Mouse (Mus musculus): ENCODE measurements at regions not wholly inside any gene's neighbourhood (a gene's known extent, or its start where the extent isn't known, plus 50 kb on each side); places are given as distances from the start of the nearest gene placed in this dataset.

DNA sequence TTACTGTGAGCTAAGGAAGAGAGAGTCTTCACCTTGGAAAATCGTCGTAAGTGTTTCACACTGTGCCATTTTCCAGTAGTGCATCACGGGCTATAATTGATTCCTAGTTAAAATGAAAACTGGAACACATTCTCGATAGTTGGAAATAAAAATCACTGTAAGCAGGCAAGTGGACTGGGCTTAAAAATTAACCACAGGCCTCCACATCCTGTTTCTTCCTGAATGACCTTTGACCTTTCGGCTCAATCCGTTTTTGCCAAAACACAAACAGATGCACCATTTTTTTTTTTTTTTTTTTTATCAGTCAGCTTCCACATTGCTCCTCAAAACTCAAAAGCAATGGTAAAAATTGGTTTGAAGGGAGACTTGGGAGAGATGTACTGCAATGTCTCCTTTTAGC, 834.4 kb upstream of the Sox9 start:
- no peaks in the 10 kb centered on the region for H3K27me3 ChIP-seq (ENCODE audit: insufficient read depth, low read length)
- WGBS: 82% methylated on average over 6 of the region's 6 CpGs
- no peak overlapping the region for H3K4me3 ChIP-seq (ENCODE audit: low read depth, low read length)
- H3K4me2 ChIP-seq: no peak overlapping the region
- H3K4me1 ChIP-seq (ENCODE audit: insufficient read depth): peaks cover 5% of the 10 kb centered on the region; the same call in 1 of the 2 replicates
- DNase-seq: no peak
- no peak overlapping the region for H3K9ac ChIP-seq
- H3K36me3 ChIP-seq (ENCODE audit: insufficient read depth): no peaks in the 10 kb centered on the region
- no peaks in the 10 kb centered on the region for H3K9me3 ChIP-seq (ENCODE audit: low read depth, low read length)
- no peak for ATAC-seq (ENCODE audit: insufficient read depth)
- TF ChIP-seq CTCF (IDR thresholded peaks at IDR 0.05; ENCODE audit: low read depth): no peak
- H3K27ac ChIP-seq (ENCODE audit: low read depth): no peak overlapping the region

GRCm38 (mm10) chr11:111953421-111953820, 828.6 kb upstream of the Sox9 start:
- H3K9me3 ChIP-seq (ENCODE audit: low read depth, low read length): no peaks in the 10 kb centered on the region
- H3K9ac ChIP-seq: no peak overlapping the region
- peak; percentile 74 for DNase-seq
- H3K27ac ChIP-seq (ENCODE audit: low read depth): no peak overlapping the region
- no peak overlapping the region for H3K4me3 ChIP-seq (ENCODE audit: low read depth, low read length)
- ATAC-seq (ENCODE audit: insufficient read depth): peak; percentile 89
- no peaks in the 10 kb centered on the region for H3K36me3 ChIP-seq (ENCODE audit: insufficient read depth)
- no peaks in the 10 kb centered on the region for H3K27me3 ChIP-seq (ENCODE audit: insufficient read depth, low read length)
- 40% methylated on average over 5 of the region's 5 CpGs for WGBS
- H3K4me1 ChIP-seq (ENCODE audit: insufficient read depth): no peaks in the 10 kb centered on the region
- no peak for TF ChIP-seq CTCF (IDR thresholded peaks at IDR 0.05; ENCODE audit: low read depth)
- H3K4me2 ChIP-seq: no peak overlapping the region

GRCm38 (mm10) chr11:111957721-111958287, 824.2 kb upstream of the Sox9 start:
- Histone ChIP-seq H3K9ac (no peak overlapping the region), H3K27me3 (ENCODE audit: insufficient read depth, low read length) (no peaks in the 10 kb centered on the region), H3K27ac (ENCODE audit: low read depth) (no peak overlapping the region), H3K36me3 (ENCODE audit: insufficient read depth) (no peaks in the 10 kb centered on the region), H3K4me1 (ENCODE audit: insufficient read depth) (no peaks in the 10 kb centered on the region), H3K4me3 (ENCODE audit: low read depth, low read length) (no peak overlapping the region), H3K4me2 (no peak overlapping the region), H3K9me3 (ENCODE audit: low read depth, low read length) (no peaks in the 10 kb centered on the region)
- ATAC-seq (ENCODE audit: insufficient read depth): peak; percentile 47; the same call in 1 of the 2 replicates
- DNase-seq: peak; percentile 60
- TF ChIP-seq CTCF (IDR thresholded peaks at IDR 0.05; ENCODE audit: low read depth): no peak
- 51% methylated on average over 5 of the region's 5 CpGs for WGBS

GRCm38 (mm10) chr11:111961047-111961837, 820.8 kb upstream of the Sox9 start:
- H3K27ac ChIP-seq (ENCODE audit: low read depth): no peak overlapping the region
- no peak for TF ChIP-seq CTCF (IDR thresholded peaks at IDR 0.05; ENCODE audit: low read depth)
- DNase-seq (no peak), ATAC-seq (ENCODE audit: insufficient read depth) (no peak)
- no peak overlapping the region for H3K9ac ChIP-seq
- no peak overlapping the region for H3K4me2 ChIP-seq
- H3K27me3 ChIP-seq (ENCODE audit: insufficient read depth, low read length): no peaks in the 10 kb centered on the region
- H3K4me3 ChIP-seq (ENCODE audit: low read depth, low read length): no peak overlapping the region
- no peaks in the 10 kb centered on the region for H3K4me1 ChIP-seq (ENCODE audit: insufficient read depth)
- H3K36me3 ChIP-seq (ENCODE audit: insufficient read depth): no peaks in the 10 kb centered on the region
- 45% methylated on average over 10 of the region's 10 CpGs for WGBS
- H3K9me3 ChIP-seq (ENCODE audit: low read depth, low read length): no peaks in the 10 kb centered on the region

- Histone ChIP-seq H3K4me1 (ENCODE audit: insufficient read depth) (no peaks in the 10 kb centered on the region), H3K4me3 (ENCODE audit: low read depth, low read length) (no peak overlapping the region), H3K9ac (no peak overlapping the region), H3K36me3 (ENCODE audit: insufficient read depth) (no peaks in the 10 kb centered on the region), H3K27me3 (ENCODE audit: insufficient read depth, low read length) (no peaks in the 10 kb centered on the region), H3K27ac (ENCODE audit: low read depth) (no peak overlapping the region), H3K9me3 (ENCODE audit: low read depth, low read length) (no peaks in the 10 kb centered on the region), H3K4me2 (no peak overlapping the region)
- peak; percentile 18 for DNase-seq
- no peak for TF ChIP-seq CTCF (IDR thresholded peaks at IDR 0.05; ENCODE audit: low read depth)
- WGBS: 36% methylated on average over 2 of the region's 2 CpGs
- no peak for ATAC-seq (ENCODE audit: insufficient read depth)
These were observed 820.2 kb upstream of the Sox9 start for GRCm38 (mm10) chr11:111961846-111962245.

- WGBS: 81% methylated on average over 6 of the region's 6 CpGs
These were observed 818.0 kb upstream of the Sox9 start for GRCm38 (mm10) chr11:111964066-111964465.

GRCm38 (mm10) chr11:111966401-111966800, 815.6 kb upstream of the Sox9 start:
- 91% methylated on average over 3 of the region's 3 CpGs for WGBS
- no peak for ATAC-seq (ENCODE audit: insufficient read depth)

More at GRCm38 (mm10) chr11:111964066-111964465, 818.0 kb upstream of the Sox9 start:
- DNase-seq (no peak), ATAC-seq (ENCODE audit: insufficient read depth) (no peak)
- H3K4me3 ChIP-seq (ENCODE audit: low read depth, low read length): no peak overlapping the region
- no peak overlapping the region for H3K27ac ChIP-seq (ENCODE audit: low read depth)
- H3K27me3 ChIP-seq (ENCODE audit: insufficient read depth, low read length): no peaks in the 10 kb centered on the region
- no peaks in the 10 kb centered on the region for H3K4me1 ChIP-seq (ENCODE audit: insufficient read depth)
- no peak overlapping the region for H3K4me2 ChIP-seq
- no peaks in the 10 kb centered on the region for H3K9me3 ChIP-seq (ENCODE audit: low read depth, low read length)
- TF ChIP-seq CTCF (IDR thresholded peaks at IDR 0.05; ENCODE audit: low read depth): no peak
- no peak overlapping the region for H3K9ac ChIP-seq
- H3K36me3 ChIP-seq (ENCODE audit: insufficient read depth): no peaks in the 10 kb centered on the region

More at GRCm38 (mm10) chr11:111966401-111966800, 815.6 kb upstream of the Sox9 start:
- Histone ChIP-seq H3K4me3 (ENCODE audit: low read depth, low read length) (no peak overlapping the region), H3K4me1 (ENCODE audit: insufficient read depth) (no peaks in the 10 kb centered on the region; the same call in 1 of the 2 replicates), H3K27ac (ENCODE audit: low read depth) (no peak overlapping the region), H3K27me3 (ENCODE audit: insufficient read depth, low read length) (no peaks in the 10 kb centered on the region), H3K9me3 (ENCODE audit: low read depth, low read length) (no peaks in the 10 kb centered on the region), H3K4me2 (no peak overlapping the region), H3K36me3 (ENCODE audit: insufficient read depth) (no peaks in the 10 kb centered on the region), H3K9ac (no peak overlapping the region)
- DNase-seq: no peak
- TF ChIP-seq CTCF (IDR thresholded peaks at IDR 0.05; ENCODE audit: low read depth): no peak

Measured in lung, embryonic 14.5 days (tissue).